Mouse (Mus musculus): ENCODE data around the gene Lrrc3b. TPM values are rescaled to one million over a fixed set of nuclear protein-coding genes. Genes with fewer than 3 reads are reported as not detected.

The Lrrc3b gene
- polyA plus RNA-seq (2012; rRNA removed) = 0.90 and 1.5 TPM in 2 replicates

DNA sequence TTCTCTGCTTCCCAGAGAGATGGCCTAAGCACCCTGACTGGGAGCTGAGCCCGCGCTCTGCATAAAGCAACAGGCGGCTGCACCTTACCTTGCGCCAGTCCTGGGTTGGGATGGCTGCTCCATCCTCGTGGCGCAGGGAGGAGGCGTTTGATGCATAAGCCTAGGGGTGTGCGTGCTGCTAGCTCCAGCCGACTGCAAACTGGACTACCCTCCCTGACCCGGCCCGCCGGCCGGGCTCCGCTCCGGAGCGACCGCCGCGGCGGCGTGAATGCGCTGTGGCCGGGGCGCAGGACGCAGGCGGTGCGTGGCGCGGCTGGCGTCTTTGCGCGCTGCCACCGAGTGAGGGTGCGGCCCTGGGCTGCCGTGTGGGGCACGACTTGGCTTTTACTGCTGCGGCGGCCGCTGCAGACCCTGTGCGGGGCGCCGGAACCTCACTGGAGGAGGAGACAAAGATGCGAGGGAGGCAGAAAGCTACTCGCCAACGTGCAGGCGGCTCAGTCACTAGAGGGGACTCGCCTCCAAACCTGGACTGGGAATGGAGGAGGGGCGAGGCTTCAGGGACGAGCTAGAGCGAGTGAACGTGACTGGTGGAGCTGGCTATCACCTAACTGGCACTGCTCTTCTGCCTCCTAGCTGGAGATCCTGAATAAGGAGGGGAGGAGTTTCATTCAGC is at the start of gene Lrrc3b:
Lrrc3b (minus strand) TSS at position 503 of the 673 bp plus-strand sequence.

All from central nervous system, embryonic 11.5 days (tissue).